Mouse (Mus musculus): ENCODE measurements around the gene Pmm2.

- TF ChIP-seq CTCF (IDR thresholded peaks at IDR 0.05; ENCODE audit: control insufficient read depth, insufficient read depth, insufficient read length) (no peak), MYOG (IDR thresholded peaks at IDR 0.05; ENCODE audit: control insufficient read depth, extremely low read depth, insufficient read length) (no peak), MYOD1 (IDR thresholded peaks at IDR 0.05; ENCODE audit: control insufficient read depth, insufficient read length, low read depth) (no peak), CEBPB (IDR thresholded peaks at IDR 0.05; ENCODE audit: low read depth) (no peak), MAX (IDR thresholded peaks at IDR 0.05) (no peak), USF1 (IDR thresholded peaks at IDR 0.05; ENCODE audit: low read depth) (no peak), FOSL1 (IDR thresholded peaks at IDR 0.05; ENCODE audit: insufficient read depth, low read length, poor library complexity, severe bottlenecking) (no peak)
These were observed 43.0 kb downstream of the Pmm2 start, which contains the start of gene Gm5767 for GRCm38 (mm10) chr16:8680470-8680869.

All from C2C12 (cell line).